Comparison of ENCODE assay signal across 11 mouse cellular contexts in genomic region chr7:90512293-90512692, GRCm38 (mm10). TPM values are rescaled to one million over a fixed set of nuclear protein-coding genes. Genes with fewer than 3 reads are reported as not detected.
DNase-seq lines count a peak whose midpoint lies in the region; ATAC-seq and TF ChIP-seq lines count a peak whose summit lies in the region.
"Had no signal": no experiment of that assay in that cellular context is flagged by ENCODE, and none has a peak within 500 bp of the region (broad histone marks: within the 10 kb centered on the region; RNA-seq: fewer than 3 reads in every experiment).

No protein-coding gene starts in this region.

- no peaks in the 10 kb centered on the region for H3K4me1 ChIP-seq in forebrain, embryonic 15.5 days
- H3K4me1 ChIP-seq in forebrain, embryonic 12.5 days, result no peaks in the 10 kb centered on the region
- no peaks in the 10 kb centered on the region for H3K4me1 ChIP-seq in ES-E14 (ENCODE audit: control insufficient read depth in 2 of 2, insufficient read depth in 2 of 2, low read length in 2 of 2, poor library complexity in 1 of 2)
- H3K4me1 ChIP-seq: embryonic facial prominence, embryonic 13.5 days; heart, embryonic 15.5 days had no signal

- no peak overlapping the region for H3K4me3 ChIP-seq in forebrain, embryonic 15.5 days
- H3K4me3 ChIP-seq in forebrain, embryonic 12.5 days (replicated peaks), result no peak overlapping the region
- H3K4me3 ChIP-seq in ES-E14 (ENCODE audit: insufficient read depth in 1 of 2, low read depth in 1 of 2, low read length in 2 of 2, poor library complexity in 1 of 2, severe bottlenecking in 1 of 2), result no peak overlapping the region
- H3K4me3 ChIP-seq: embryonic facial prominence, embryonic 13.5 days; heart, embryonic 15.5 days had no signal

- intact Hi-C loops in left cerebral cortex, postnatal 4 days (cut with DNase I), result loop anchor here (5.0 to 10.0 kb wide), 2 partner anchors 713 to 920 kb away; no protein-coding TSS in a partner anchor

- H3K27ac ChIP-seq in forebrain, embryonic 15.5 days (replicated peaks), result no peak overlapping the region
- no peak overlapping the region for H3K27ac ChIP-seq in forebrain, embryonic 12.5 days
- no peak overlapping the region for H3K27ac ChIP-seq in ES-E14 (ENCODE audit: insufficient read depth, low read depth, low read length, poor library complexity, severe bottlenecking)
- H3K27ac ChIP-seq: embryonic facial prominence, embryonic 13.5 days; heart, embryonic 15.5 days had no signal

- H3K36me3 ChIP-seq in forebrain, embryonic 15.5 days, result no peaks in the 10 kb centered on the region
- no peaks in the 10 kb centered on the region for H3K36me3 ChIP-seq in forebrain, embryonic 12.5 days (replicated peaks)
- H3K36me3 ChIP-seq in ES-E14 (ENCODE audit: control insufficient read depth, insufficient read depth, low read length, poor library complexity, severe bottlenecking), result no peaks in the 10 kb centered on the region
- H3K36me3 ChIP-seq: embryonic facial prominence, embryonic 13.5 days; heart, embryonic 15.5 days had no signal

- peak; percentile 13 for DNase-seq in left cerebral cortex, adult 11 months (ENCODE audit: low spot score)
- DNase-seq in left cerebral cortex, postnatal 4 days, result no peak
- DNase-seq in ES-E14 (ENCODE audit: low read depth, low spot score), result no peak
- peak; percentile 16 for DNase-seq in forelimb bud, embryonic 11.5 days (ENCODE audit: low read depth, low spot score)
- no peak for DNase-seq in ovary, postnatal 36 days (ENCODE audit: low spot score)
- DNase-seq in right cerebral cortex, postnatal 14 days, result no peak

- peak; percentile 75 for ATAC-seq in forebrain, embryonic 15.5 days (replicated peaks)
- no peak for ATAC-seq in forebrain, embryonic 12.5 days (ENCODE audit: low FRiP score)
- ATAC-seq: CD4-positive, CD25-positive, alpha-beta regulatory T cell, adult 4 months had no signal

- no peak overlapping the region for H3K4me2 ChIP-seq in forebrain, embryonic 15.5 days (replicated peaks)
- H3K4me2 ChIP-seq in forebrain, embryonic 12.5 days, result no peak overlapping the region
- H3K4me2 ChIP-seq: embryonic facial prominence, embryonic 13.5 days; heart, embryonic 15.5 days had no signal

- H3K9ac ChIP-seq in forebrain, embryonic 15.5 days (replicated peaks), result no peak overlapping the region
- H3K9ac ChIP-seq in forebrain, embryonic 12.5 days, result no peak overlapping the region
- H3K9ac ChIP-seq in ES-E14 (ENCODE audit: insufficient read depth, low read depth, low read length, poor library complexity, severe bottlenecking), result no peak overlapping the region
- H3K9ac ChIP-seq: embryonic facial prominence, embryonic 13.5 days; heart, embryonic 15.5 days had no signal

- H3K27me3 ChIP-seq in forebrain, embryonic 15.5 days, result no peaks in the 10 kb centered on the region
- no peaks in the 10 kb centered on the region for H3K27me3 ChIP-seq in forebrain, embryonic 12.5 days
- H3K27me3 ChIP-seq: embryonic facial prominence, embryonic 13.5 days; heart, embryonic 15.5 days had no signal

- H3K9me3 ChIP-seq in forebrain, embryonic 15.5 days, result no peaks in the 10 kb centered on the region
- H3K9me3 ChIP-seq in forebrain, embryonic 12.5 days, result no peaks in the 10 kb centered on the region
- H3K9me3 ChIP-seq in ES-E14 (ENCODE audit: control insufficient read depth, insufficient read depth, low read depth, low read length), result no peaks in the 10 kb centered on the region
- H3K9me3 ChIP-seq: embryonic facial prominence, embryonic 13.5 days; heart, embryonic 15.5 days had no signal

- in situ Hi-C loops in ES-E14 (cut with MboI; ENCODE audit: low sequenced_read_pairs in 2 of 2, unreplicated experiment in 2 of 2), result no loop called here

TF ChIP-seq in ES-E14, 5 proteins besides CTCF, POLR2A, EP300 and RAD21:
- TF ChIP-seq ZNF384 (IDR thresholded peaks at IDR 0.05; ENCODE audit: low read depth, low read length), result no peak
- TF ChIP-seq ZC3H11A (IDR thresholded peaks at IDR 0.05; ENCODE audit: borderline replicate concordance, low read depth, low read length), result peak; percentile 42; the same call in 1 of the 2 replicates
TF ChIP-seq in ES-E14: peak in this region for 1.

RNA-seq across cellular contexts. Expression of gene Dlg2, which starts 35.8 kb away (rescaled TPM):
- 20.9 and 24.5 TPM in 2 replicates for polyA plus RNA-seq in forebrain, embryonic 15.5 days (2015; fragmentation: Nextera tagmentation; extraction: Ambion mirVana)
- 5.9 and 6.5 TPM in 2 replicates for polyA plus RNA-seq in forebrain, embryonic 12.5 days (2016; fragmentation: Nextera tagmentation; extraction: Ambion mirVana)
- 100 to 1,000 TPM; 316 to 332 TPM for total RNA-seq in left cerebral cortex, postnatal 4 days (2021)
- 0.13 and 0.21 TPM in 2 replicates for total RNA-seq in ES-E14 (2012; rRNA removed)

RNA-seq across cellular contexts. Expression of gene Tmem126b, which starts 36.5 kb away (rescaled TPM):
- 33.1 and 34.9 TPM in 2 replicates for polyA plus RNA-seq in forebrain, embryonic 15.5 days (2015; fragmentation: Nextera tagmentation; extraction: Ambion mirVana)
- polyA plus RNA-seq in forebrain, embryonic 12.5 days (2016; fragmentation: Nextera tagmentation; extraction: Ambion mirVana), result 33.0 and 36.7 TPM in 2 replicates
- total RNA-seq in left cerebral cortex, postnatal 4 days (2021), result 10 to 100 TPM; 13.4 TPM
- 12.8 and 15.3 TPM in 2 replicates for total RNA-seq in ES-E14 (2012; rRNA removed)

RNA-seq across cellular contexts. Expression of gene Tmem126a, which starts 55.3 kb away (rescaled TPM):
- 108 and 112 TPM in 2 replicates for polyA plus RNA-seq in forebrain, embryonic 15.5 days (2015; fragmentation: Nextera tagmentation; extraction: Ambion mirVana)
- polyA plus RNA-seq in forebrain, embryonic 12.5 days (2016; fragmentation: Nextera tagmentation; extraction: Ambion mirVana), result 113 and 119 TPM in 2 replicates
- total RNA-seq in left cerebral cortex, postnatal 4 days (2021), result 10 to 100 TPM; 43.1 to 45.4 TPM
- total RNA-seq in ES-E14 (2012; rRNA removed), result 63.3 and 73.8 TPM in 2 replicates

Comparison
In these comparisons a context has a peak if more than half of its experiments do, and no peak if none do; other contexts are left out.
1. DNase-seq: peak in left cerebral cortex, adult 11 months (single experiment) and forelimb bud, embryonic 11.5 days (single experiment); none in left cerebral cortex, postnatal 4 days (single experiment), ES-E14 (single experiment), ovary, postnatal 36 days (single experiment) and right cerebral cortex, postnatal 14 days (single experiment).
2. RNA of gene Dlg2, which starts 35.8 kb away (total RNA-seq): 316 to 332 TPM in left cerebral cortex, postnatal 4 days; 0.13 to 0.21 TPM in ES-E14; every median in the first group is over 100 times any median in the second.